Mouse (Mus musculus) urinary bladder, postnatal 25 days (tissue): ENCODE data around the gene Usp29.
"Not testable (repeated sequence)": the region's sequence is repeated elsewhere in the genome, so short reads cannot be mapped to it uniquely, and the experiment has no call there.

ENCODE experiments used
- DNase-seq: peaks from one replicate; pipeline ENCODE4 v3.0.0; 2022; ENCODE audit warnings: low spot score

The Usp29 gene

DNA sequence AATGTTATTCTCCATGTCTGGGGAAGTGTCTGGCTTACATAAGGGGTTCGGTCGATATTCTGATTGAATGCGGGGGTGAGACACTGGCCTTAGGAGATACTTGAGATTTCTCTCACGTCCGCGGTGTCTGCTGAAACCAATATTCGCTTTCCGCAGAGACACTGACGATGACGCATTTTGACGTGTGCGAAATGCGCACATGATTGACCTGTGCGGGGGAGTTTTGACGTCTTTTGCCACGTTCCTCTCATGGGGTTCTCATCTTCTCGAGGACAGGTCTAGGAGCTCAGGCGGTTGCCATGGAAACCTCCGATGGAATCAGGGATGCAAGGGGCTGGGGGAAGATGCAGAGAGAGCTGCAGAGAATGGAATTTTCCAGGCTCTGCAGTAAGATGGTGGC is 144.1 kb downstream of the Usp29 start:
- no peak for DNase-seq

DNA sequence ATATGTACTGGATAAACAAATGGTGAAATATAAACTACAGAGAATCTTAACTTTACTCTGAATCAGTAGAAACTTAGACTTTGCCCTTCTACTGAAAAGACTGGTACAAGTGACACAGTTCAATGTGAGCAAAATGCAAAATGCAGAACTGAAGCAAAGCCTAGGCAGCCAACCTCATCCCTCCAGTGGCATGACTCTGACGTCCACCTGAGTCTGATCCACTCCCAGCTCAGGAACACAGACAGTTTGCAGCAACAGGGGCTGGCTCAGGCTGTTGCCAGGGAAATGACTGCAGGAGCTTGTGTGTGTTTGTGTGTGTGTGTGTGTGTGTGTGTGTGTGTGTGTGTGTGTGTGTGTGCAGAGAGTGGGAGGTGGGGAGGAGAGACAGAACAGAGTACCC is 147.8 kb downstream of the Usp29 start:
- no peak for DNase-seq

DNA sequence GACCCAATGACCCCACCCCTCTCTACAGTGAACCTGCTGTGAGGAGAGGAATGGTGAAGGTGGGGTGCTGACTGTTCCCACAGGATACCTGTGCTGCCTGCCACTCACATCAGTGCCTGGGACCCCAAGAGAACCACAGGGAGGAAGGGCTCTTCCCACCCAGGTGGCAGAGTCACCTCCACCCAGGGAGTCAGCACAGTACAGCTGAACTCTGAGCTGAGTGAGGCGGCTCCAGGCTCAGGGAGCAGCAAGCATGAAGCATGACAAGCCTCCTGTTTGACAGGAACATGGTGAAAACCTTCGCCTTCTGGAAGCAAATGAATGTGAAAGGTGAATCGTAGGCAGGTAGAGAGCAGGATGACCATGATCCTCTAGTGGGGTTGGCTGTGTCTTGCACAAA is 148.5 kb downstream of the Usp29 start:
- not testable (repeated sequence) for DNase-seq

DNA sequence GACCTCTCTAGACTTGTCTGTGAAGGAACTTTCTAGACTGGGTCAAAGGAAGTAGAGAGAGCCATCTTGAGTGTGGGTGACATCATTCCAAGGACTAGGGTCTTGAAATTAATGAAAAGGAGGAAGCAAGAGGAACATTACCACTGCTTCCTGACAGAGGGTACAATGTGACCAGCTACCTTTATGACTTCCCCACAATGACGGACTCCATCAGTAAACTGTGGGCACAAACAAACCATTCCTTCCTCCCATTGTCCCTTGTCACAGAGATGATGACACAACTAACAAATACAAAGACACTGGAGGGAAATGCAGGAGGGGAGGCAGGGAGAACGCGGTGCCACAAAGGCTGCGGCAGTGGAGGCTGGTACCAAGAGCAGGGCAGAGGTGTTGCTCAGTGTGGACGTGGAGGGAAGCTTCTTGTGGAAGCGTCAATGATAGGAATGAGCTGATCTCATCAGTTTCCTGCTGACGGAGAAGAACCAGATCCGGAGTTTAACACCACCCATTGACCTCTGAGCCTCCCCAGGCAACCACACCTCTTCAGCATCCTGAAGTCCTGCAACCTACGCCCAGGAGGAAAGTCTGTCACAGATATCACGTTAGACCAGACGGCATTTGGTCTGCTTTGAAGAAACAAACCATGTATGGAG is 149.3 kb downstream of the Usp29 start:
- no peak for DNase-seq

DNA sequence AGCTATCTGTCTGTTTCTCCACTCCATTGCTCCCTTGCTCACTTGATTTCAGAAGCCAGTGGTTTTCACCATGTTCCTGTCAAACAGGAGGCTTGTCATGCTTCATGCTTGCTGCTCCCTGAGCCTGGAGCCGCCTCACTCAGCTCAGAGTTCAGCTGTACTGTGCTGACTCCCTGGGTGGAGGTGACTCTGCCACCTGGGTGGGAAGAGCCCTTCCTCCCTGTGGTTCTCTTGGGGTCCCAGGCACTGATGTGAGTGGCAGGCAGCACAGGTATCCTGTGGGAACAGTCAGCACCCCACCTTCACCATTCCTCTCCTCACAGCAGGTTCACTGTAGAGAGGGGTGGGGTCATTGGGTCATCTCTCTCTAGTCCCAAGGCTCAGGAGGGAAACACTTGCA is 150.5 kb downstream of the Usp29 start:
- DNase-seq: not testable (repeated sequence)

DNA sequence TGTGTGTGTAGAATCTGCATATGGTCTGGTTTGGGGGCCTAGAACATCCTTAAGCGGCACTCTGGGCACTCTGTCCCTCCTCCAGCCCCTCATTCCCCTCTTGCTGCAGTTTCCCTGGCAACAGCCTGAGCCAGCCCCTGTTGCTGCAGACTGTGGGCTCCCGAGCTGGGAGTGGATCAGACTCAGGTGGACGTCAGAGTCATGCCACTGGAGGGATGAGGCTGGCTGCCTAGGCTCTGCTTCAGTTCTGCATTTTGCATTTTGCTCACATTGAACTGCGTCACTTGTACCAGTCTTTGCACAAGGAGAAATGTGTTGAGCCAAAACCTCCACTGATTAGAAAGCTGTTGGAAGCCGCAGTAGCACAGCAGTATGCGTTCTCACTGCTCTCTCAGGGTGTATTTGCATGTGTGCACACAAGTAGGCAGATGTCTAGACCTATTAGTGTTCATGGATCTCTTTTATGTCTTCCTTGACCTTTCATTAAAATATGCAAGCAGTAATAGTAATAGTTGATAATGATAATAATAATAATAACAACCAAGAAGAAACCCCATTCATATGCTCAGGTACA is 151.2 kb downstream of the Usp29 start:
- no peak for DNase-seq

DNA sequence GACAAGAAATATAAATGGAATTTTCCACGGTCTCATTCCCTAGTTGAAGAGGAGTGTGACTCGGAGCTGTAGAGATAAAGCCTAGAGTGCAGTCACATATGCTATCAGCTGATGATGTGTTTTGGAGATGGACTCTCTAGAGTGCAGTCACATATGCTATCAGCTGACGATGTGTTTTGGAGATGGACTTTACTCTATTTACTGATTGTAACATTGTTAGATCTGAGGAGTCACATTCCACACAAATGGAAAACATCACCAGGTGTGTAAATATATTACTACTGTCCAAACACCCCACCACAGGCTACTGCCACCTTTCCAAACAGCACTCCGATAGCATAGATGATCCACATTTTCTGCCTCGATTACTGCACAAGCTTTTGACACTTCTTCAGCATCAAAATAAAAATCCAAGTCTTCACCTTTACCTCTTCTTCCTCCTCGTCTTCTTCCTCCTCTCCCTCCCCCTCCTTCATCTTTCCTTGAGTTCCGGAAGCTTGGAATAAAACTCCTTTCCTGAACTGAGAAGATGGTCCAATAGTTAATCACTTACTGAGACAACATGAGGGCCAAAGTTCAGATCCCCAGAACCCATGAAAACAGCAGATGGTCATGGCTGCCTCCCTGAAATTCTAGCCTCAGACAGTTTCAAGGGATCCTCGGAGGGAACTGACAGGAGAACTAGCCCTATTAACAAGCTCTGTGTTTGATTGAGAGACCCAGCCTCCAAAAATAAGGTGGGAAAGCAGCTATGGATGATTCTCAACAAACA is 153.2 kb downstream of the Usp29 start:
- DNase-seq: no peak

DNA sequence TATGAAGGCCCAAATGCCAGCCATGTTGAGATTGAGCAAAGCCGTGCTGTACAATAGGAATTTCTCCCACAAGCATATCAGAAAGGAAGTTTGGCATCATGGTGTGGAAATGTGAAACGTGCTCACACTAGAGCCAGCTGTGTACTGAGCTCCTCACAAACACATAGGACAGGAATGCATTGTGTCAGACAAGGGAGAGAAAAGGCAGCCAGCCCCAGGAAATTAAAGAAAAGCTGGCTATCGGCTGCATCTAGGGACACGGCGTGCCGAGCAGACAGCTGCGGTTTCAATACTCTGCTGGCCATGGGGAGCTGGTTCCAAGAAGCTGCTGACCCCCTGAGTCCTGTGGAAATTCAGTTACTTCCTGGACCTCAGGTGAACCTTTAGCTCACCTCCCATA is 155.0 kb downstream of the Usp29 start:
- no peak for DNase-seq

DNA sequence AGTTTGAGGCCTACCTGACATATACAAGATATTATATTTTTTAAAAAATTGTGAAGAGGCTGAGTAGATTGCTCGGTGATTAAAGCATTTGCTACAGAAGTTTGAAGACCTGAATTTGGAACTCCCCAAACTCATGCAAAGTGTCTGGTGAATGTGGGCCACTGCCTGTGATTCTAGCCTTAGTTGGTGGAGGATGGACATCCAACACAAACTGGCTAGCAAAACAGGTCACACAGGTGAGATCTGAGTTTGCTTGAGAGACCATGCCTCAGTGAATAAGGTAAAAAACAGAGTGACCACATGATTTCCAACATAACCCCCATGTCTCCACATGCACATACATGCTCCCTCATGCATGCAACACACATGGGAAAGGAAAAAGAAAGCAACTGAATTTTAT is 156.5 kb downstream of the Usp29 start:
- DNase-seq: no peak

DNA sequence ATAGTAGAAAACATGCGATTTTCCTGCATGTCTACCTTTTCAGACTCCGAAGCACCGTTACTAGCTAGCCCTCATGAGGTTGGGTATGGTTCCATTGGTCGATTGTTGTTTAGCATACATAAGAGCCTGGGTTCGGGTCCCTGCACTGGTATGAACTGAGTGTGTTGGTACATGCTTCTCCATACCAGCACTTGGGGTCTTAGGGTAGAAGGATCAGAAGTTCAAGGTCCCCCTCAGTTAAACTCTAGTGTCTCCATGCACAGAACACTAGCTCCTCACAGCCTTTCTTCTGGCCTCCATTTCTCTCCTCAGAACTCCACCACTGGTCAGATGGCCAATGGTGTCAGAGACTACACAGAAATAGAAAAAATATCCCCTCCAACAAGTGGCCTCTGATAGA is 159.5 kb downstream of the Usp29 start:
- DNase-seq: no peak

DNA sequence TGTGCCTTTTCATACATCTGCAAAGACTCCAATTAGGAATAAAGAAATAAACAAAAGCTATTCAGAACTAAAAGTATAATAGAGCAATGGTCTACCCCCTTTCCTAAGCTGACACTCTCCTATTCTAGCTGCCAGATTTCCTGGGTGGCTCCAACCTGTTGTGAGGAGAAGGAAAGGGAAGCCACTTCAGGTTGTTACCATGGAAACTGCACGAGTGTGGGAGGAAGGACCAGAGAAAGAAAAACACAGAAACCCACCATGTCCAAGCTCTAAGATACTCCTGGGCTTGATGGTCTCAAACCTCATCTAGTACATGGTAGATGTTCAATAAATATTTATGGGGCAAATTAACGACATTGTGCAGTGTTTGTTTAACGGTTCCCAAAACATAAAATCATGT is 160.8 kb downstream of the Usp29 start:
- DNase-seq: no peak

DNA sequence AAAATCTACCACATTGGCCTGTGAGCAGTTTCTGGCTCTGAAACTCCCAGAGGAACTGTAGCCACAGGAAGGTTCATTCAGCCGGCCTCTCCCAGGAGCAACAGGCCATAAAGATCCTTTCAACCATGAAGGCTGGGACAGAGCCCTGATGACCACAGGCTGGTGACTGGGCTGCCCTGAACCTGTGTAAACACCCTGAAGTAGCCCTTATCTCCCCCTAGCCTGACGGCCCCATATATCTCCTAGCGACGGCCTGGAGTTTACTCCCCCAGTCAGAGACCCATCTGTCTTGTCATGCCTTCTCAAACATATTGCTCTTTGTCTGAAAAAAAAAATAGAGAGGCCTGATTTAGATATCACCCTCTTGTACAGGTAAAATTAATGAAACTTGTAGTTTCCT is 166.6 kb downstream of the Usp29 start:
- not testable (repeated sequence) for DNase-seq

DNA sequence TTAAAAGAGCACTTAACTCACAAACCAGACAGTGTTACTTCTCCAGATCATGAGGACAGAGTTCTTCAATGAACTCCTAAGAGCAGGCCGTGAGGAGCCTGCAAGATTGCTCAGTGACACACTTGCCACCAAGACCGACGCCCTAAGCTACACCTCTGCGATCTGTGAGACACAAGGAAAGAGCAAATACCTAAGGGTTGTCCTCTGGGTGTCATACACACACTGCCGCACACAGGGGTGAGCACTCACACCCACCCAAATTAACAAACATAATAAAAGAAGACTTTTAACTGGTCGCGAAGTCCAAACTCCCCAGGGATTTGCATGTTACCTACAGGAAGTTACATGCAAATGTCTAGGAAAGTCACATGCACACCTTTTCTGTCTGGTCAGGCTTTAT is 170.3 kb downstream of the Usp29 start:
- DNase-seq: no peak

DNA sequence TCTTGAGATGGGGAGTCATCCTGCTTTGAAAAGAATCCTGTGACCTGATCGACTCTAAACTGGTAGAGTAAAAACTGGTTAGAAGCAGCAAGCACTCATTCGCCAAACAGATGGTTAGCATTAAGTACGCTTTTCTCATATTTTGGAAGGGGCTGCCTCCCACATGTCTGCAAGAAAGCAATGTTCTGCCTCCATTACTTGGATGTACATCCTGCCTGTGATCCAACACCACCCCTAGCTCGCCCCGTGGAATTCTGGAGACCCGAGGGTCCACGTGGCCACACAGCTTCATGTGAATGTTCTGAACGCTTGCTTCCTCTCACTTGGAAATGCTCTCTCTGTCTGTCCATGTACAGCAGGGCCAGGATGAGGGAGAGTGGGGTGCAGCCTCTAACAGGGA is 173.1 kb downstream of the Usp29 start:
- DNase-seq: no peak

DNA sequence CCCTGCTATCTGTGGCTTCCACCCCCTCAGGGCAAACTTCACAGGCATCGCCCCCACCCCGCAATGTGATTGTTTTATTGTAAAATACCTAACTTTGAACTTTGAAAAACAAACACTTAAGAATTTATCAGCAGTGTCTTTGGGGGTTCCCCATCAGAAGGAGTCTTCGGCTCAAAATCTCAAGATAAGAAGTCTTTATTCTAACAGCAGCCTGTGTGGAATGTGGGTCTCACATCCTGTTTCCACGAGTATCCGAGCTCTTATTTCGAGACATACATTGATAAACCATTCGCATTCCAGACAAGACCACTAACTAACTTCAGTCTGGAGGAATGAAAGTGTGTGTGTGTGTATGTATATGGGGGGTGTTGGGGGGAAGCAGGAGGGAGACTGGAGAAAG is 180.1 kb downstream of the Usp29 start:
- no peak for DNase-seq

DNA sequence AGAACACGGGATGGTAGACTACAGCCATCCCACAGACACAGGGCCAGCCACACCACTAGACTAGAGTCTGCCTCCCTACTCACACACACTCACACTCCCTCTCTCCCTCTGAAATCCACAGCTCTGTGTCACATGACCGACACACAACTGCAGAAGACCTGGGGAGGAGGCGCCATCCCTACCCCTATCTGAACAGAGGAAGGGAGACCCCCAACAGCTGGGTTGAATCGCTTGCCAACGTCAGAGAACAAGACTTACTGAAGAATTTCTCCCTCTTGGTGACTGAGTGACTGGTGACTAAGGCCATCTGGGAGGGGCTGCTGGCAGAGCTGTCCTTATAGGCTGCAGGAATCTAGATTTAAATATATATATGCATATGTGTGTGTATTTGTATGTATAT is 181.4 kb downstream of the Usp29 start:
- no peak for DNase-seq

DNA sequence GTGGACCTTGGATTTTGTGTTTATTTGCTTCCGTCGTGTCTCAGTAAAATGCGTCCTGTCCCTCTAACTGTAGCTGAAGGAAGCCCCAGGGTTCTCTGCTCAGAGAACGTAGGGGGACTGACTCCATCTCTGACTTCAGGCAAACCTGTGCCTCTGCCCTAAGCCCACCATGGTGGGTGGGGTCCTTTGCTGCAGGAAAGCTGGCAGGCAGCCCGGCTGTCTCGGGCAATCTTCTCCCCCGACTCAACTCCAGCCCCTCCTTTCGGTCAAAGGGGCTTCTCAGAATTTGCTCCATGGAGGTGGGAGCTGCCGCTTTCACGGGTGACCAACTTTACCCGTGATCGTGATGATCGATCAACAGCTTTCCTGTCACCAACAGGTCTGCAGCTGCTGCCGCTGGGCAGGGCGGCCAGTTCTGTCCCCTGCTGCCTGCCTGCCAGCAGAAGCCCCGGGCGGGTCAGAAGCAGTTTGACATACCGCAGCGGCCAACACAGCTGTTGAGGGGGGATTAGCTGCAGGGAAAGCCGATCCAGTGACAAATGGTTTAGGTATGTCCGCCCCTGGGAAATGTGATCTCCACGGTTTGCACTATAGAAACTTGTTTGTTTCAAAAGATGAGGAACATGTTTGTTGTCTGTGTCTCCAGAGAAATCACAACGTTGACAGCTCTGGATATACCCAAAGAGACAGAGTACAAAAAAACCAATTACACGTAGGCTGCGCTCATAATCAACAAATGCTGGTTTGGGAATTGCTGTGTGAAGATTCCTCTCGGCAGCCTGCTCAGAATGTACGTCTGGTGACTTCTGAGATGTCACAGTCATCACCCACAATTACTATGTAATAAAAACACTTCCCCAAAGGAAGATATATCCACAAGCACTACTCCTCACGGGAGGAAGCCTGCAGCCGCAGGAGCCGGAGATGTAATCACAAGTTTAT is 183.3 kb downstream of the Usp29 start:
- DNase-seq: peak; percentile 19

DNA sequence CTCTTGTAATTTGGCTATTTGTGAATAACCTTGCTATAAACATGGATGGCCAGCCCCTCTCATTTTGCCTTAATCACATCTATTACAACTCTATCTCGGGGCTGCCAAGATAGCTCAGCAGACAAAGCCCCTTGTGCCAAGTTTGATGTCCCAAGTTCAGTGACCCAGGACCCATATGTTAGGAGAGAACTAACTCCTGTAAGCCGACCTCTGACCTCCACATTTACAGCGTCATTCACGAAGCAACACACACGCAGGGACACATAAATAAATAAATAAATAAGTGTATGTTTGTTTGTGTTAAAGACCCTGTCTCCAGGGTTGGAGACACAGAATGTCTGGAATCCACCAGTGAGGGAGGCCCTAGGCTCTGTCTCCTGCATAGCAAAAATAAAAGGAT is 186.7 kb downstream of the Usp29 start:
- no peak for DNase-seq

DNA sequence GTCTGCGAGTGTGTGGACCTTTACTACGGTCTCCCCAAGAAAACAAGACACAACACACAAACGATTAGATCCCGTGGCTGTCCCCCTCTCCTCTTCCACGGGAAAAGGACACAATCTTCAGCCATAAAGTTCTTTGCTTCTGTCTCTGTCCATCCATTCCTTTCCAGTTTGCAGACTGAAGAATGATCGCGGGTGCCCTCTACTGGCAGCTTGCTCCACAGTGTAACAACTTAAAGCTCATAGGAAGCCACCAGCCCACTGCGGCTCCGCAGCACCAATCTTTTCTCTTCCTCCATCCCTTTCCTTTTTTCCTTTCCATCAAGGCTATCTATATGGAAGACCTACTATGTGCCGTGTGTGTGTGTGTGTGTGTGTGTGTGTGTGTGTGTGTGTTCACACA is 187.9 kb downstream of the Usp29 start:
- peak; percentile 88 for DNase-seq

DNA sequence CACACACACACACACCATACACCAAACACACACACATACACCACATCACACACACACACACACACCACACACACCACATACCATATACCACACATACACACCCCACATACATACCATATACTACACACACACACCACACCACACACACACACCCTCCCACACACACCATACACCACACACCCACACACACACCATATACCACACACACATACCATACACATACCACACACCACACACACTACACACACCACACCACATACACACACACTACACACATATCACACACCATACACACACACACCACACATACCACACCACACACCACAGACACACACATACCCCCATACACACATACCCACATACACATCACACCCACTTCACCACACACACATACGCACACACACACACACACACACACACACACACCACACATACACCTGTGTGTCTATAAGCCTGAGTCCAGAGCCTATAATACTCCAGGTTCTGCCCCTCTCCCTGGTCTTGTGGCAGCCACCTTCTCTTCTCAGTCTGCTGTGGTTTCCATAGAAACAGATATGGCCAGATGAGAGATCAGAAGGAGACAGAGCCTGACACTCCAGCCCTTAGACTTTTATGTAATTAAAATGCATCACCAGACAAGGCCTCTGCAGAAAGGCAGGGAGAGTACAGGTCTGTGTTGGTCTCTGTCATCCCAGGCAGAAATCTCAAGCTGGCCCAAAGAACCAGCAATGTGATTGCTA is 188.9 kb downstream of the Usp29 start:
- no peak for DNase-seq

DNA sequence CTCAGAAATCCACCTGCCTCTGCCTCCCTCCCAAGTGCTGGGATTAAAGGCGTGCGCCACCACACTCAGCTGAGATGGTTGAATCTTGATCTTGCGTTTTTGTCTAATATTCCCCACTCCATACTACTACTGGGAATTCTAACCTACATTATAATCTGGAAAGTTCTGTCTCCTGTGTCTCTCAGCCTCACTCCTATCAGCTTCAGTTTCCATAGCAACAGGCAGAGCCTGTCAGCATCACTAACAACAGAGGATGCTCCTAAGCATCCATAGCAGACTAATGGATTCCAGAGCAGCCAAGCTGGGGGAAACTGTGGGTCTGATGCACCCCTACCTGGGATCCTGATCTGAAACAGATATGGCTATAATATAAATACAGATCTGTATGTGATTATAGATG is 193.1 kb downstream of the Usp29 start:
- no peak for DNase-seq
